7 mouse cellular contexts compared by ENCODE assay signal in the genomic region with DNA sequence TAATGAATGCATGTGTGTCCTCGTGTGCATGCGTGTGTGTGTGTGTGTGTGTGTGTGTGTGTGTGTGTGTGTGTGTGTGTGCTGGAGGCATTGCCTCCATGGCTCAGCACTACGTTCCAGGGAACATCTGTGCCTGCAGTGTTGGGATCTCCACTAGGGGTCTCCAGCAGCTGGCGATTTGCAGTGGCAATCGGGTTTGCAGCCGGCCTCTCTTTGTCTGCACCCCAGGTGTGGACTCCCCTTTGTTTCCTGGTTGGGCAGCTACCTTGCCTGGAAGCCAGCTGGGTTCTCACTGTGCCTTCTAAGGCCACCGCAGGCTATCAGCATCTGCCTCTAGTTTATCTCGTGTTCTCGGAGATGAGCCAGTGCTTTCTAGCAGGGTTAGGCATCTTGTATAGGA. TPM values are rescaled to one million over a fixed set of nuclear protein-coding genes. Genes with fewer than 3 reads are reported as not detected.
DNase-seq lines count a peak whose midpoint lies in the region; ATAC-seq and TF ChIP-seq lines count a peak whose summit lies in the region.

No protein-coding gene starts in this region.

- peak overlapping the region; percentile 38 for H3K4me2 ChIP-seq in limb, embryonic 15.5 days
- H3K4me2 ChIP-seq in midbrain, postnatal 0 days (ENCODE audit: low read depth, low read length, poor library complexity, severe bottlenecking) = peak overlapping the region; percentile 35; the same call in 1 of the 2 replicates

- DNase-seq in adipocyte (ENCODE audit: low spot score) = peak; percentile 48
- peak; percentile 72 for DNase-seq in embryo, embryonic 11.5 days (ENCODE audit: low read depth, low spot score)
- DNase-seq in heart, adult 2 months = peak; percentile 71 to 77
- DNase-seq in kidney, adult 18-20 months = peak; percentile 81
- DNase-seq in midbrain, postnatal 0 days (ENCODE audit: low spot score) = peak; percentile 84
- peak; percentile 35 to 53 for DNase-seq in spleen, postnatal 14 days (ENCODE audit: low spot score in 2 of 2)

- ATAC-seq in limb, embryonic 15.5 days (ENCODE audit: insufficient number of reproducible peaks, low FRiP score, low TSS enrichment, low read depth) = no peak
- ATAC-seq in midbrain, postnatal 0 days (ENCODE audit: low FRiP score) = peak; percentile 65

- no peaks in the 10 kb centered on the region for H3K79me2 ChIP-seq in heart, adult 2 months (replicated peaks; ENCODE audit: control insufficient read depth, insufficient read depth, low read length)

- H3K36me3 ChIP-seq in heart, adult 2 months (ENCODE audit: control insufficient read depth, insufficient read depth, low read length) = no peaks in the 10 kb centered on the region
- no peaks in the 10 kb centered on the region for H3K36me3 ChIP-seq in limb, embryonic 15.5 days
- no peaks in the 10 kb centered on the region for H3K36me3 ChIP-seq in midbrain, postnatal 0 days (ENCODE audit: insufficient read depth, low read length)

- TF ChIP-seq EP300 in heart, adult 2 months (IDR thresholded peaks at IDR 0.05; ENCODE audit: insufficient read depth, low read depth, low read length) = 0 out of 2 replicates have a peak, but pooled peaks have one; percentile 55

- WGBS in heart, adult 2 months = 2% methylated on average over 9 of the region's 9 CpGs
- WGBS in limb, embryonic 15.5 days = 3% methylated on average over 9 of the region's 9 CpGs
- WGBS in midbrain, postnatal 0 days = 1% methylated on average over 9 of the region's 9 CpGs

- peak; percentile 75 for TF ChIP-seq CTCF in heart, adult 2 months (IDR thresholded peaks at IDR 0.05)
- peak; percentile 93 for TF ChIP-seq CTCF in midbrain, postnatal 0 days (IDR thresholded peaks at IDR 0.05)

- intact Hi-C loops in heart, adult 2 months (cut with DNase I) = loop anchor here (1.0 to 10.0 kb wide), 3 partner anchors 130 to 250 kb away; no protein-coding TSS in a partner anchor

- 0 out of 2 replicates have a peak, but pooled peaks cover 1% of the 10 kb centered on the region for H3K27me3 ChIP-seq in heart, adult 2 months (ENCODE audit: control insufficient read depth, insufficient read depth, low read length)
- peaks cover 14% of the 10 kb centered on the region; the same call in 1 of the 2 replicates for H3K27me3 ChIP-seq in limb, embryonic 15.5 days
- no peaks in the 10 kb centered on the region for H3K27me3 ChIP-seq in midbrain, postnatal 0 days (ENCODE audit: insufficient read depth, low read length)

- H3K27ac ChIP-seq in heart, adult 2 months = no peak overlapping the region
- no peak overlapping the region for H3K27ac ChIP-seq in limb, embryonic 15.5 days
- H3K27ac ChIP-seq in midbrain, postnatal 0 days (ENCODE audit: low read depth, low read length) = no peak overlapping the region

- H3K9ac ChIP-seq in heart, adult 2 months (ENCODE audit: low read depth, low read length) = no peak overlapping the region
- no peak overlapping the region for H3K9ac ChIP-seq in limb, embryonic 15.5 days
- H3K9ac ChIP-seq in midbrain, postnatal 0 days (replicated peaks; ENCODE audit: low read length, poor library complexity, severe bottlenecking) = 0 out of 2 replicates have a peak overlapping the region, but pooled peaks have one; percentile 9

- no peaks in the 10 kb centered on the region for H3K9me3 ChIP-seq in limb, embryonic 15.5 days
- no peaks in the 10 kb centered on the region for H3K9me3 ChIP-seq in midbrain, postnatal 0 days (ENCODE audit: low read length)

- H3K4me3 ChIP-seq in heart, adult 2 months = no peak overlapping the region
- H3K4me3 ChIP-seq in limb, embryonic 15.5 days = 0 out of 2 replicates have a peak overlapping the region, but pooled peaks have one; percentile 12
- H3K4me3 ChIP-seq in midbrain, postnatal 0 days (ENCODE audit: low read depth, low read length) = no peak overlapping the region

- peaks cover 3% of the 10 kb centered on the region; the same call in 1 of the 2 replicates for H3K4me1 ChIP-seq in heart, adult 2 months (ENCODE audit: control insufficient read depth, insufficient read depth, low read length)
- peaks cover 8% of the 10 kb centered on the region for H3K4me1 ChIP-seq in limb, embryonic 15.5 days
- 0 out of 2 replicates have a peak, but pooled peaks cover 9% of the 10 kb centered on the region for H3K4me1 ChIP-seq in midbrain, postnatal 0 days (ENCODE audit: insufficient read depth, low read length)

- no peak for TF ChIP-seq POLR2A in heart, adult 2 months (IDR thresholded peaks at IDR 0.05; ENCODE audit: insufficient read depth, low read depth, low read length)

RNA-seq across cellular contexts. Expression of a gene that starts 4.9 kb away (rescaled TPM):
- 1 to 10 TPM; 2.0 to 2.3 TPM for total RNA-seq in heart, adult 2 months (2021)
- 2.3 and 3.4 TPM in 2 replicates for polyA plus RNA-seq in heart, adult 2 months (2012; rRNA removed)
- polyA plus RNA-seq in limb, embryonic 15.5 days (2015; fragmentation: Nextera tagmentation; extraction: Ambion mirVana) = 10.9 and 11.5 TPM in 2 replicates
- total RNA-seq in midbrain, postnatal 0 days (2014; rRNA removed) = 31.8 and 36.4 TPM in 2 replicates
- 18.0 and 21.4 TPM in 2 replicates for polyA plus RNA-seq in midbrain, postnatal 0 days (2015; fragmentation: Nextera tagmentation; extraction: Ambion mirVana)

RNA-seq across cellular contexts. Expression of a gene that starts 56.0 kb away (rescaled TPM):
- total RNA-seq in heart, adult 2 months (2021) = not detected
- not detected in 2 replicates for polyA plus RNA-seq in heart, adult 2 months (2012; rRNA removed)
- polyA plus RNA-seq in limb, embryonic 15.5 days (2015; fragmentation: Nextera tagmentation; extraction: Ambion mirVana) = 0.19 and 0.41 TPM in 2 replicates
- not detected in 2 replicates for total RNA-seq in midbrain, postnatal 0 days (2014; rRNA removed)
- 0.10 TPM in 1 of 2 replicates, not detected in the other for polyA plus RNA-seq in midbrain, postnatal 0 days (2015; fragmentation: Nextera tagmentation; extraction: Ambion mirVana)
